Mouse (Mus musculus): ENCODE measurements at regions not wholly inside any gene's neighbourhood (a gene's known extent, or its start where the extent isn't known, plus 50 kb on each side); places are given as distances from the start of the nearest gene placed in this dataset.

DNA sequence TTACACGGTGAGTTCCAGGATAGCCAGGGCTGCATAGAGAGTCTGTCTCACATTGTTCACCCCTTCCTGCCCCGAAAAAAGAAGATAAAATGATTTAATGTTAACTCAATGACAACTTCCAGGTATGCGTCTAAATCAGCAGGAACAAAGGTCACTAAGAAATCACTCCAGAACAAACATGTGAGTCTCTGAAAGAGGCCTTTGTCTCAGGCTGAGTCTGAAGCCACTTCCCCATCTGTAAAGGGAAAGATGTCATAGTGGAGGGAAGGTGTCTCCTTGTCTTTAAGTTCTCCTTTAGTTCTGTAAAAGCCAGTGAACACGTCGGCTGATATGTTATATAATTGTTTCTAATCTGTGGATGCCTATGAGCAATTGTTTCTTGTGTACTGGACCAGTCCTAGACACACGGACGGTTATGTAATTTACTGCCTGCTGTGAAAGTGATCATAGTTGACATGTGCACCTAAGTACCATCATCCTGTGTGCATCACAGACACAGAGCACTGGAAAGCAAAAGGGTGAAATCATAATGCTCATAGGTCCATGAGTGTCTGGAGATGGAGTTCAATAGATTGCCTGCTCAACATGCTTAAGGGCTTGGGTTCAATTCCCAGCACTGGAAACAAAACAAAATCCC lies 76.3 kb downstream of the Asb13 start:
- no peak overlapping the region for H3K27ac ChIP-seq (ENCODE audit: insufficient read depth, low read depth, low read length)

DNA sequence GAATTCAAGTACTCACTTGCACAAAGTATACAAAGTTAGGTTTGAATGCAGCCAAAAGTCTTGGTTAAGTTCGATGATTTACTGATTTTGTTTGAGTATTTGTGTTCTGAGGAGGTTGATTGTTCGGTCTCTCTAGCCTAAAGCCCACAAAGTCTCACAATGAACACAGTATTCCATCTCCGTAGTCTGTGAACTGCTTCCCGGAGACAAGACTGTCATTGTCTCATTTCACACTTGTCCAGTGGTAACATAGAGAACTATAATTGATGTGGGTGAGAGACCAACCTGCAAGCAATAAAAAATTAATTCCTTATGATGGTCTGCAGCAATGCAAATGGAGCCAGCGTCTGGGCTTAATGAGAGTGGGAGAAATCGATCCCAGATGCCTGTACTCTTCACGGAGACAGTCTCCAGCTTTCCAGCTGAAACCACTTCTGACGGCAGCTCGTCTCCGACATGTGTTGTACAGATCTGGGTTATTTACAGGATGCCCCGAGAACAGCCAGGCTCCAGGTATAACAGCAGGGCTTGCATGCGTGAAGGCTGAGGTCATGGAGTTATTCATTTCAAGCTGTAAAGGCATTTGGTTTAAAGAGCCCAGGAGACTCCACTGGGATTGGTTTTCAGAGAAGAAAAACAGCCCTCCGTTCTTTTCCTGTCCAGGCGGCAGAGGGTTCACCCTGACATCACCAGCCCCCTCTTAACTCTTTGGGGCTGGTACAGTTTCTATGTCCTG lies 75.2 kb downstream of the Asb13 start:
- Histone ChIP-seq H3K4me1 (ENCODE audit: control insufficient read depth, insufficient read depth, low read length) (no peaks in the 10 kb centered on the region), H3K4me3 (ENCODE audit: insufficient read depth, low read length) (no peak overlapping the region), H3K27ac (ENCODE audit: insufficient read depth, low read depth, low read length) (no peak overlapping the region)
- TF ChIP-seq CTCF (IDR thresholded peaks at IDR 0.05; ENCODE audit: low read depth, low read length) (no peak), POLR2A (IDR thresholded peaks at IDR 0.05; ENCODE audit: borderline replicate concordance, low read depth, low read length) (no peak)

More for the DNA sequence above, 76.3 kb downstream of the Asb13 start:
- Histone ChIP-seq H3K4me3 (ENCODE audit: insufficient read depth, low read length) (no peak overlapping the region), H3K4me1 (ENCODE audit: control insufficient read depth, insufficient read depth, low read length) (no peaks in the 10 kb centered on the region)
- TF ChIP-seq POLR2A (IDR thresholded peaks at IDR 0.05; ENCODE audit: borderline replicate concordance, low read depth, low read length) (no peak), CTCF (IDR thresholded peaks at IDR 0.05; ENCODE audit: low read depth, low read length) (no peak)
